Mouse (Mus musculus) intestine, postnatal 0 days (tissue): Measurements from ENCODE around the gene Prdm16. TPM values are rescaled to one million over a fixed set of nuclear protein-coding genes. Genes with fewer than 3 reads are reported as not detected.

Experiments
- ATAC-seq: fragments of 200-750 bp; cut with Nextera tagmentation; 2 replicates; pipeline ENCODE4 v1.8.0; 2017; ENCODE audit warnings: mild to moderate bottlenecking, moderate TSS enrichment, moderate library complexity
- H3K27ac ChIP-seq: fragments of 300-500 bp; sonication (generic); 2 replicates; pipeline ENCODE4 v1.5.1; 2014; ENCODE audit warnings: mild to moderate bottlenecking, low read depth, low read length, moderate library complexity
- H3K27me3 ChIP-seq: fragments of 300-500 bp; sonication (generic); replicated peaks from 2 replicates; pipeline ENCODE4 v1.6.1; 2014; ENCODE audit warnings: low read length, mixed read lengths; ENCODE audit not compliant: control insufficient read depth, insufficient read depth
- H3K36me3 ChIP-seq: fragments of 300-500 bp; sonication (generic); 2 replicates; pipeline ENCODE4 v1.6.1; 2014; ENCODE audit warnings: mild to moderate bottlenecking, moderate library complexity; ENCODE audit not compliant: control insufficient read depth, insufficient read depth
- H3K4me1 ChIP-seq: fragments of 300-500 bp; sonication (generic); replicated peaks from 2 replicates; pipeline ENCODE4 v1.6.1; 2014; ENCODE audit warnings: antibody characterized with exemption, low read length, mixed read lengths; ENCODE audit not compliant: control insufficient read depth, insufficient read depth
- H3K4me2 ChIP-seq: fragments of 300-500 bp; sonication (generic); replicated peaks from 2 replicates; pipeline ENCODE4 v1.6.1; 2014; ENCODE audit warnings: low read depth, mild to moderate bottlenecking, moderate library complexity
- H3K4me3 ChIP-seq: fragments of 300-500 bp; sonication (generic); 2 replicates; pipeline ENCODE4 v1.5.1; 2014; ENCODE audit warnings: low read depth, low read length
- H3K9ac ChIP-seq: fragments of 300-500 bp; sonication (generic); 2 replicates; pipeline ENCODE4 v1.6.1; 2014; ENCODE audit warnings: mild to moderate bottlenecking, low read depth, low read length
- H3K9me3 ChIP-seq: fragments of 300-500 bp; sonication (generic); 2 replicates; pipeline ENCODE4 v1.6.1; 2016; ENCODE audit warnings: mixed run types; ENCODE audit not compliant: control insufficient read depth
- CTCF ChIP-seq: sonication (generic); IDR thresholded peaks from 2 replicates; pipeline ENCODE4 v1.5.1; 2016; ENCODE audit warnings: low read depth, mild to moderate bottlenecking, control low read depth, antibody characterized with exemption, moderate library complexity
- WGBS: fragments of 180-500 bp; shearing (Covaris S2); extraction: QIAGEN DNeasy Blood & Tissue Kit; methylation state at CpG from one replicate; pipeline ENCODE4 v1.1.7; 2014; 5-methylcytosine and 5-hydroxymethylcytosine counted together
- polyA plus RNA-seq: library from polyadenylated mRNA; unstranded; fragments of >200 nt; fragmentation: Nextera tagmentation; extraction: Ambion mirVana; gene quantifications from 2 replicates; pipeline ENCODE4 v1.2.1, GENCODE M21; 2015

The Prdm16 gene
- polyA plus RNA-seq, 1 experiment from 2014 or later = 9.0 TPM

DNA sequence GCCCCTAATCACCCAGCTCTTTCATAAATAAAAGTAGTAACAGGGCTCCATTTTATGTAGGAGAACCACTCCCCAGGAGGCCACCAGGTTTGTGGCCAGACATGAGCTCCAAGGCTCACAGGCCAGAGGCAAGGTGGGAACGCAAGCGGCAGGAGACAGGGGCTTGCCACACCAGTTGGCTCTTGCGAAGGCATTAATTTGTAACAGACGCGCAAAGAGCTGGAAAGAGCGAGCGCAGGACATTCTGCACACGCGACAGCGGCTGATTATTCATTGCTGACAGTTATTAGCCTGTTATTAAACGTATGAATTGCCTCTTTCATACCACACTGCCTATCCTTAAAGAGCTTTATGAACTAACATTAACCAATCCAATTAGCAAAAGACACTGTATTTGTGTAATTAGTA, 144.0 kb downstream of the Prdm16 start:
- H3K4me3 ChIP-seq = no peak overlapping the region
- H3K36me3 ChIP-seq = no peaks in the 10 kb centered on the region
- no peak for TF ChIP-seq CTCF
- WGBS = 38% methylated on average over 11 of the region's 11 CpGs
- H3K9me3 ChIP-seq = no peaks in the 10 kb centered on the region
- H3K4me2 ChIP-seq = peak overlapping the region; percentile 3; the same call in 1 of the 2 replicates
- peak overlapping the region; percentile 86 for H3K27ac ChIP-seq
- H3K4me1 ChIP-seq = peaks cover 24% of the 10 kb centered on the region
- no peaks in the 10 kb centered on the region for H3K27me3 ChIP-seq
- 0 out of 2 replicates have a peak overlapping the region, but pooled peaks have one; percentile 1 for H3K9ac ChIP-seq
- ATAC-seq = no peak

DNA sequence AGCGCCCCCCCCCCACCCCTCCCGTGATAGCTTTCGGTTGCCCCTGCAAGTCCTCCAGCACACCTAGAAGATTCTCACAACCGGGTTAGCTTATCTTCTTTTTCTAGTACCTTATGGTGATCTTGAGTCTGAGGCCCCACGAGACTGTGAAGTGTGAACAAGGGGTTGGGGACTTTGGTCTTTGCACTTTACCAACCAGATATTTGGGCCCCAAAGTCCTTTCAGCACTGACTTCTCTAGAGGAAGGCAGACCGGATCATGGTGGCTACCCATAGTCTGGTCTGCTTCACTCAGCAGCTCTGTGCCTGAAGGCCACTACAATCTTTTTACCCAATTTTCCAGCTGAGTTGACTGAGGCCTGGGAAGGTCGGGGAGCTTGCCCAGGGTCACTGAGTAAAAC, 144.4 kb downstream of the Prdm16 start:
- peak; percentile 51 for ATAC-seq
- Histone ChIP-seq H3K4me3 (no peak overlapping the region), H3K27me3 (no peaks in the 10 kb centered on the region), H3K9me3 (no peaks in the 10 kb centered on the region), H3K4me2 (peak overlapping the region; percentile 3; the same call in 1 of the 2 replicates), H3K36me3 (no peaks in the 10 kb centered on the region), H3K4me1 (peaks cover 20% of the 10 kb centered on the region), H3K9ac (0 out of 2 replicates have a peak overlapping the region, but pooled peaks have one; percentile 1), H3K27ac (peak overlapping the region; percentile 86)
- no peak for TF ChIP-seq CTCF
- WGBS = 43% methylated on average over 7 of the region's 7 CpGs

DNA sequence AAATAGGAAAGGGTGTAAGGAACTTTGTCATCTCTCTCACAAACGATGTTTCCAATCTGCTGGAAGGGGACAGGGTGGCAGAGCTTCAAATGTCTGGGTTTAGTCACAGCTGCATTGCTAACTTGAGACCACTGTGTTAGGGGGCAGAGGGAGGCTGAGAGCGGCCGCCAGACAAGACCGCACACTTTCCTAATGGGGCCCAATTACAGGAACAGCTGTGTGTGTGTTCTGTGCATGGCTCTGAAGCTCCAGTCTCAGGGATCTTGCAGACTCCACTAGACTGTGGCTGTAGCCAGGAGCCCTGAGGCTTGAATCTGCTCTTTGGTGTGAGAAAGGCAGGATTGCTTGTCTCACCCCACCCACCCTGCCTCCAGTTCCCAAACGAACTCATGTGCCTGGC, 148.6 kb downstream of the Prdm16 start:
- no peak for TF ChIP-seq CTCF
- H3K4me3 ChIP-seq = no peak overlapping the region
- peaks cover 16% of the 10 kb centered on the region for H3K4me1 ChIP-seq
- H3K4me2 ChIP-seq = no peak overlapping the region
- H3K36me3 ChIP-seq = no peaks in the 10 kb centered on the region
- no peaks in the 10 kb centered on the region for H3K9me3 ChIP-seq
- H3K9ac ChIP-seq = no peak overlapping the region
- ATAC-seq = no peak
- H3K27ac ChIP-seq = no peak overlapping the region
- no peaks in the 10 kb centered on the region for H3K27me3 ChIP-seq
- 47% methylated on average over 5 of the region's 5 CpGs for WGBS

DNA sequence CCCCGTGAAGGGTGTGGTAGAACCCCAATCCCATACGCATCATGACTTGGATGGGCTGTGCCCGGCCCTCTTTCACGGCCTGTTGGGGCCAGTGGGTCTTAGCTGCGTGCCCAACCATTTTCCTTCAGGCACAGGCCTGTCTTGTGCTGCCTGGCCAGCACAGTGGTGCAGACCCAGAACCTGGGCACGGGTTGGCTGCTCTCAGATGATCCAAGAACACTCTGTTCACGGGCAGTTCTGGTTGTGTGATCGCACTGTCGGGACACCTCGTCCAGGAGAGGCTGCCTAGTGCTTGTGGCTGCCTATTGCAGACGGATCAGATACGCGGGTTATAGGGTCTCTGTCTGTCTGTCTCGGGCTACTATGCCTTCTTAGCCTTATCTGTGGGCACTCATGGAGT, 154.0 kb downstream of the Prdm16 start:
- WGBS = 78% methylated on average over 14 of the region's 14 CpGs
- ATAC-seq = no peak
- H3K27me3 ChIP-seq = no peaks in the 10 kb centered on the region
- H3K9ac ChIP-seq = no peak overlapping the region
- peaks cover 11% of the 10 kb centered on the region for H3K4me1 ChIP-seq
- no peak overlapping the region for H3K27ac ChIP-seq
- H3K9me3 ChIP-seq = no peaks in the 10 kb centered on the region
- TF ChIP-seq CTCF = no peak
- H3K36me3 ChIP-seq = no peaks in the 10 kb centered on the region
- no peak overlapping the region for H3K4me3 ChIP-seq
- no peak overlapping the region for H3K4me2 ChIP-seq

DNA sequence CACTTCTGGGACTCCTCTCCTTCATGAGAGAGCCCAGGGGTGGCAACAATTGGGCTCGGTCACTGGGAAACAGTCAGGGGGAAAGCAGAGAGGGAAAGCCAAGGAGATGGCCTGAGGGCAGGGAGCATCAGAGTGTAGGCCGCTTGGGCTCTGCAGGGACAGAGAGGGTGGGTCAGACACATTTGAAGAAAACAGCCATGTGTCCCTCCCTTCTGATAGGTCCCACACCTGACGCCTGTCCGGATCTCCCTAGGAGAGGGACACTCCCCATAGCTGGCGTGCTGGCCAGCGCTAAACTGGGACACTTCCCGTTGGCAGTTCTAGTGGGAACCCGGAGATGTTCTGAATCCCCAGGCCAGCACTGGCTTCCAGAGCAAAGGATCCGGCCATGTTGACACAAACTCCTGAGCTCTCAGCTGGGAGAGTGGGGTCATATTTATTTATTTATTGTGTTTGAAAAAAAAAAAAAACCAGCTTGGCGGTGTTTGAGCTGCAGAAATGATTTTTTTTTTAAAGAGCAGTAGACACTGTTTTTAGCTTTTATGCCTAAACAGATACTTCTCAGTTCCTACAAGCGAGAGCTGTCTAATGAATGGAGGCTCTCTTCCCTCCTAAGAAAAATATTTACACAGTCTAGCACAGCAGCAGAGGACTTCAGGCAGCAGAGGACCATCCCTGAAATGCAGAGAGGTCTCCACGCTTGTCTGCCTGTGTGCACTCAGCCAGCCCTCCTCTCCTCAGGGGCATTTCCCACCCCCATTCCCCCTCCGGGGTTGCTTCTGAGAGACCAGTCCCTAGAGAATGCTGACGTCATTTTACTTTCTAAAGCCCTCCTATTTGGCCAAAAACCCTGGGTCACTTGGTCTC, 154.7 kb downstream of the Prdm16 start:
- no peaks in the 10 kb centered on the region for H3K27me3 ChIP-seq
- ATAC-seq = no peak
- H3K9me3 ChIP-seq = no peaks in the 10 kb centered on the region
- no peak overlapping the region for H3K4me2 ChIP-seq
- no peaks in the 10 kb centered on the region for H3K36me3 ChIP-seq
- H3K4me1 ChIP-seq = peaks cover 11% of the 10 kb centered on the region
- H3K9ac ChIP-seq = no peak overlapping the region
- no peak overlapping the region for H3K4me3 ChIP-seq
- no peak for TF ChIP-seq CTCF
- H3K27ac ChIP-seq = no peak overlapping the region
- WGBS = 37% methylated on average over 14 of the region's 14 CpGs

DNA sequence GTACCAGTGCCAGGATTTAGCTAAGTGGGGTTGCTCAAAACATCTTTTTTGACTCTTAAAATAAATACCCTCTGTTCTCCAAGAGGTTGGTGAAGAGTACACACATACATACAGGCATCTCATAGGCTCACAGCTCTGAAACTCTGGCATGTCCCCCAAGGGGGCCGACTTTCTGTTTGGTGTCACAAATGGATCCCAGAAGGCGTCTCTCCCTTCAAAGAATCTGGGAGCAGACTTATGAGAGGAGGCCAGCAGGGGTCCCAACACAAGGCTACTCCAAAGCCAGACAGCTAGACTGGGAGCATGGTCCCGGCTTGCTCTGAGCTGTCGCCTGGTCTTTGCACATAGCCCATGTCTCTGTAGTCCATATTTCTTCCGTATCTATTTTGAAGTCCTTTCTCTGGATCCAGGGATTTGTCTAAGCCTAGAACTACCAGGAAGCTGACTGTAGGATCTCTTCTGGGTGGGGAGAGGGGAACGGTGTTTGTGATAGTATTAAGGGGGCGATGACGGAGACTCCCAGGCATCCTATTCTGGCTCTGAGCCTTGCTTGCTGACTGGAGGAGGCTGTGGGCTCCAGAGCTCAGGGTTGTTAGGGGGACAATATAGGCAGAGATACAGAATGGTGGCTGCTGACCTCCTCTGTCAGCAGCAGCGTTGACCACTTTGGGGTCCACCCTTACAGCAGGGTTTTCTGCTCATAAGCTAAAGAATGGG, 156.0 kb downstream of the Prdm16 start:
- Histone ChIP-seq H3K9me3 (no peaks in the 10 kb centered on the region), H3K4me2 (no peak overlapping the region), H3K4me3 (no peak overlapping the region), H3K27ac (no peak overlapping the region), H3K4me1 (peaks cover 11% of the 10 kb centered on the region), H3K36me3 (no peaks in the 10 kb centered on the region), H3K9ac (no peak overlapping the region), H3K27me3 (no peaks in the 10 kb centered on the region)
- TF ChIP-seq CTCF = no peak
- WGBS = 73% methylated on average over 9 of the region's 9 CpGs
- ATAC-seq = no peak
